Mouse (Mus musculus): ENCODE measurements around the gene Slc26a3.

GRCm38 (mm10) chr12:31350944-31351928, 39.4 kb upstream of the Slc26a3 start, which contains the start of gene Dld:
- TF ChIP-seq CTCF (IDR thresholded peaks at IDR 0.05; ENCODE audit: extremely low read depth, insufficient read depth, insufficient read length, insufficient replicate concordance) (no peak), POLR2A (IDR thresholded peaks at IDR 0.05; ENCODE audit: low read depth, low read length) (peak; percentile 59)
